Mouse (Mus musculus): ENCODE measurements around the gene Ppp4c.

Ppp4c gene

GRCm38 (mm10) chr7:126791851-126792720 is at the start of gene Ppp4c:
Gene Ppp4c (minus strand): TSS chr7:126792496.
- peak; percentile 95 to 98 for DNase-seq (ENCODE audit: low spot score in 2 of 2)

GRCm38 (mm10) chr7:126833294-126833693 is 41.0 kb upstream of the Ppp4c start:
- DNase-seq (ENCODE audit: low spot score in 2 of 2), result no peak

- DNase-seq (ENCODE audit: low spot score in 2 of 2), result peak; percentile 48 to 75
These were observed 39.8 kb upstream of the Ppp4c start for GRCm38 (mm10) chr7:126832036-126832598.

- no peak for DNase-seq (ENCODE audit: low spot score in 2 of 2)
These were observed 39.2 kb upstream of the Ppp4c start, which contains the start of gene 4930451I11Rik for GRCm38 (mm10) chr7:126831539-126831938. Gene 4930451I11Rik (minus strand): TSS chr7:126831639.

- no peak for DNase-seq (ENCODE audit: low spot score in 2 of 2)
These were observed 33.7 kb upstream of the Ppp4c start for GRCm38 (mm10) chr7:126825952-126826351.

- DNase-seq (ENCODE audit: low spot score in 2 of 2), result no peak
These were observed 33.1 kb upstream of the Ppp4c start for GRCm38 (mm10) chr7:126825403-126825802.

GRCm38 (mm10) chr7:126823940-126824339 is 31.6 kb upstream of the Ppp4c start:
- DNase-seq (ENCODE audit: low spot score in 2 of 2), result no peak

GRCm38 (mm10) chr7:126823202-126823711 is 31.0 kb upstream of the Ppp4c start:
- no peak for DNase-seq (ENCODE audit: low spot score in 2 of 2)

GRCm38 (mm10) chr7:126822741-126823140 is 30.4 kb upstream of the Ppp4c start:
- DNase-seq (ENCODE audit: low spot score in 2 of 2), result no peak

- DNase-seq (ENCODE audit: low spot score in 2 of 2), result peak; percentile 64 to 84
These were observed 29.7 kb upstream of the Ppp4c start for GRCm38 (mm10) chr7:126821835-126822511.

- no peak for DNase-seq (ENCODE audit: low spot score in 2 of 2)
These were observed 26.5 kb upstream of the Ppp4c start for GRCm38 (mm10) chr7:126818818-126819217.

- no peak for DNase-seq (ENCODE audit: low spot score in 2 of 2)
These were observed 25.3 kb upstream of the Ppp4c start for GRCm38 (mm10) chr7:126817595-126817994.

GRCm38 (mm10) chr7:126816494-126816893 is 24.2 kb upstream of the Ppp4c start:
- no peak for DNase-seq (ENCODE audit: low spot score in 2 of 2)

- no peak for DNase-seq (ENCODE audit: low spot score in 2 of 2)
These were observed 23.5 kb upstream of the Ppp4c start for GRCm38 (mm10) chr7:126815726-126816222.

- no peak for DNase-seq (ENCODE audit: low spot score in 2 of 2)
These were observed 17.6 kb upstream of the Ppp4c start for GRCm38 (mm10) chr7:126809723-126810369.

GRCm38 (mm10) chr7:126808703-126809455 is 16.6 kb upstream of the Ppp4c start:
- peak; percentile 85 to 87 for DNase-seq (ENCODE audit: low spot score in 2 of 2)

- no peak for DNase-seq (ENCODE audit: low spot score in 2 of 2)
These were observed 15.1 kb upstream of the Ppp4c start for GRCm38 (mm10) chr7:126807405-126807804.

- no peak for DNase-seq (ENCODE audit: low spot score in 2 of 2)
These were observed 14.7 kb upstream of the Ppp4c start for GRCm38 (mm10) chr7:126806956-126807355.

- DNase-seq (ENCODE audit: low spot score in 2 of 2), result no peak
These were observed 11.5 kb upstream of the Ppp4c start for GRCm38 (mm10) chr7:126803751-126804150.

- DNase-seq (ENCODE audit: low spot score in 2 of 2), result no peak
These were observed 10.9 kb upstream of the Ppp4c start for GRCm38 (mm10) chr7:126803181-126803580.

Data from urinary bladder, postnatal 4 days (tissue).